Mouse (Mus musculus) myocyte (in vitro differentiated cells): Measurements from ENCODE around the gene Crcp.

Source experiments
- E2F4 ChIP-seq: IDR thresholded peaks from one replicate; pipeline ENCODE4 v1.6.1; 2011; ENCODE audit warnings: mild to moderate bottlenecking, control low read depth, moderate library complexity; ENCODE audit not compliant: insufficient read depth
- MYOD1 ChIP-seq, 3 experiments: IDR thresholded peaks; one replicate each; pipeline ENCODE4 v1.6.1; 2011; ENCODE audit warnings: control low read depth in 2 of 3, low read depth in 2 of 3, mild to moderate bottlenecking in 2 of 3, moderate library complexity in 1 of 3; ENCODE audit not compliant: insufficient read length in 2 of 3, control insufficient read depth in 1 of 3
- POLR2A ChIP-seq: IDR thresholded peaks from one replicate; pipeline ENCODE4 v1.6.1; 2011; ENCODE audit warnings: low read depth, mild to moderate bottlenecking, control low read depth, moderate library complexity; ENCODE audit not compliant: insufficient read length
- POLR2AphosphoS2 ChIP-seq: IDR thresholded peaks from one replicate; pipeline ENCODE4 v1.6.1; 2011; ENCODE audit warnings: low read depth, control low read depth; ENCODE audit not compliant: insufficient read length
- REST ChIP-seq: IDR thresholded peaks from one replicate; pipeline ENCODE4 v1.6.1; 2011; ENCODE audit warnings: mild to moderate bottlenecking, control low read depth, moderate library complexity; ENCODE audit not compliant: insufficient read depth, insufficient read length
- SRF ChIP-seq: IDR thresholded peaks from one replicate; pipeline ENCODE4 v1.6.1; 2011; ENCODE audit warnings: low read depth; ENCODE audit not compliant: control insufficient read depth, insufficient read length
- USF1 ChIP-seq: IDR thresholded peaks from one replicate; pipeline ENCODE4 v1.6.1; 2011; ENCODE audit warnings: low read depth, mild to moderate bottlenecking, control low read depth, moderate library complexity

GRCm38 (mm10) chr5:130101724-130102123 is 72.6 kb downstream of the Crcp start:
- TF ChIP-seq POLR2AphosphoS2 (no peak), USF1 (no peak), POLR2A (no peak), REST (no peak), MYOD1 (IDR thresholded peaks at IDR 0.05; ENCODE audit: control insufficient read depth in 1 of 3, insufficient read length in 2 of 3, low read depth in 2 of 3) (no peak), E2F4 (no peak), SRF (no peak)
